Mouse (Mus musculus) lung, postnatal 10 days (tissue): Measurements from ENCODE around the gene Itln1.
"Not testable (repeated sequence)": the region's sequence is repeated elsewhere in the genome, so short reads cannot be mapped to it uniquely, and the experiment has no call there.

Experiments
- DNase-seq: peaks from one replicate; pipeline ENCODE4 v3.0.0; 2021

Itln1 gene

DNA sequence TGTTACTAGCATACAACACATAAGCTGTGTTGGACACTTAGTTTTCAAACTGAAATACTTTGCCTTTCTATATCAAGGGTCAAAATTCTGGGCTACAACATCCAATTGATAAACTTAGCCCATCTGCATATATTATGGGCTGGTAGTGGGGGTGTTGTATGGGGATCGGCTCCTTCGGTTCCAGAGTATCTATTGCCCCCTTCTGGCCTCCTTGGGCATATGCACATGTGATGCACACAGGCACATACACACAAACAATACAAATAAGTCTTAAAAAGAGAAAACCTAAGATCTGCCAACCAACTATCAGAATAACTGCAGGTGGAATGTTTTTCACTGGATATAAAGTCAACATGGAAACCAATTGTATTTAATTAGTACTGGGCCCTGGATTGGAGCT lies 21.9 kb downstream of the Itln1 start:
- DNase-seq, result no peak

DNA sequence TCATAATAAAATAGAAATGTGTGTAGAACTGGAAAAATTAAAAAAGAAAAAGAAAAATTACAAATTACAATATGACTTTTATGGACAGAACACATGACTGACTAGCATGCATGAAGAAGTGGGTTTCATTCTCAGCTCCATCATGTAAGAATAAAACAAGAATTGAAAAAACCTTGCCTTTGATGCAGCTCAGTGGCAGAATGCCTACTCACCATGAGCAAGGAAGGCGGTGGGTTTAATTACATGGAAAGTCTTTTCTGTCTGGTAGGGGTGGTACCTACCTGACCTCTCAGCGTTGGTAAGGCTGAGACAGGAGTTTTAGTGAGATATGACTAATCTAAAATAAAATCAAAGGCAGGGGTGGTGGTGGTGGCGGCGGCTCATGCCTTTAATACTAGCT lies 30.5 kb downstream of the Itln1 start:
- DNase-seq, result no peak

DNA sequence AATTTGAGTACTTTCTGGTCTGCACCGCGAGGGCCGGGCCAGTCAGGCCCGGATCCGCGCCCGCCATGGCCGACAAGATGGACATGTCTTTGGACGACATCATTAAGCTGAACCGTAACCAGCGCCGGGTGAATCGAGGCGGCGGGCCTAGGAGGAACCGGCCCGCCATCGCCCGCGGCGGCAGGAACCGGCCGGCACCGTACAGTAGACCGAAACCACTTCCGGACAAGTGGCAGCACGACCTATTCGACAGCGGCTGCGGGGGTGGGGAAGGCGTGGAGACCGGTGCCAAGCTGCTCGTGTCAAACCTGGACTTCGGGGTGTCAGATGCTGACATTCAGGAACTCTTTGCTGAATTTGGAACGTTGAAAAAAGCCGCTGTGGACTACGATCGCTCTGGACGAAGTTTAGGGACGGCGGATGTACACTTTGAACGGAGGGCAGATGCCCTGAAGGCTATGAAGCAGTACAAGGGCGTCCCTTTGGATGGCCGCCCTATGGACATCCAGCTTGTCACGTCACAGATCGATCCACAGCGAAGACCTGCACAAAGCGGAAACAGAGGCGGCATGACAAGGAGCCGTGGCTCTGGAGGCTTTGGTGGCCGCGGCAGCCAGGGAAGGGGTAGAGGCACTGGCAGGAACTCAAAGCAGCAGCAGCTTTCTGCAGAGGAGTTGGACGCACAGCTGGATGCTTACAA lies 31.4 kb downstream of the Itln1 start:
- peak; percentile 60 for DNase-seq

DNA sequence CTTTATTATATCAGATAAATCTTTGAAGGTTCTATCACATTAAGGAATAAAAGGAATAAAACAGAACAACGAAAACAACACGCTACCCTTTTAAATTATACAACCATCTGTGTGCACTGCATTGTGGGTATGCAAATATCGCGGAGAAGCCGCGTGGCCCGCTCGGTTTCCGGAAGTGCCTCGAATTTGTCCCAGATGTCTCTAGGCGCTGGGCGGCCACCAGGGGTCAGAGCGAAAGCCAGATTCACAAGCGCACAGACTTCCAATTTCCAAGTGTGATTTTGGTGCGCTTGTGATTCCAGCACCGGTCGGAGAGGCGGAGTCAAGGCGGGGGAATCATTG lies 31.9 kb downstream of the Itln1 start, which contains the start of gene Alyref2:
Gene Alyref2 (plus strand): TSS at position 229 of the 342 bp plus-strand sequence.
- peak; percentile 97 for DNase-seq

DNA sequence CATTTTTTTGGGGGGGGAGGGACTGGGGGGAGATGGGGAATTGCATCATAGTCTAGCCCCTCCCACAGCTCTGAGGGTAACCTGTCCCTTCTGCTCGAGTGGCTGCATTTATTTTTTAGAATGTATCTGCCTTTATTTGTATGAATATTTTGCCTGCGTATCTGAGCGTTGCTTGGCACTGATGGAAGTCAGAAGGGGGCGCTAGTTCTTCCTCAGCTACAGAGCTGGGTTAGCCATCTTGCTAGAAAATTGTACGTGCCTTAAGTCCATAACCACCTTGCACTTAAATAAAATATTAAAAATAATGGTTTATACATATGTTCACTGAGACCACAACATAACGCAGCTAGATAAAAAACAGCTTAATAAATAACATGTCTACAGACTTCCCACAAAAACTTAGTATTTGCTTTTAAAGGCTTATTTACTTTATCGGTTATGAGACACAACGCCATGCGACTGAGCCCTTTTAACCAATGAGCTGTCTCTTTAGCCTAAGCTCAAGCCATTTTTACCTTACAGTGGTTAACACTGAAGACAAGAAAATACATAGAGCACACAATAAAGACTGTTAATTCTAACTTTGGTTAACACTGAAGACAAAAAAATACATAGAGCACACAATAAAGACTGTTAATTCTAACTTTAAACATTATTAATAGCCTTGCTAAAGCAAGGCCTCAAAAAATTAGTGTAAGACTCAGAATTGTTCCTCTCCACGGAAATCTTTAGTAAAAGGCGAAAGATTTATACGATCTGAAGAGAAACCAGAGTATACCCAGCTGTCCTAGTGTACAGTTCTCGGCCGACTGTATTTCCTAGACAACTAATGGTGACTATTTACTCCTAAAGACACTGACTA lies 32.5 kb downstream of the Itln1 start:
- DNase-seq, result peak; percentile 71

DNA sequence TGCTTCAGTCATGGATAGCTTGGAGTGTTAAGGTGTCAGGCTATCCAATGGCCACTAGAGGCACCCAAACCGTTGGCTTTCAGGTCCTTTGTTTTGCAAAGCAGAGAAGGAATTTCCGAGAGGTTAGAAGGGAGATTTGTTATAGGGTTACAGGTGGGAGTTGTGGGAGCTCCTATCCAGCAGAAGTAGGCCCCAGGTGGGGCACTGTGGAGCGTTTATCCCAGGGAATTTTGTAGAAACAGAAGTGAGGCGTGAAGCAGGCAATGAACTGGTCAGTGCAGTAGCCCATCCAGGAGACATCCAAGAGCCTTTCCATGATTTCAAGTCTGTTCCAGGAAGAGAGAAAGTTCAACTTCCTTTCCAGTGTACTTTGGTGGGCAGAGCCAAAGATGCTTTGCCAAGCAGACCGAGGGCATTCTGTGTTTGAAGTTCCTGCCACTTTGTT lies 33.4 kb downstream of the Itln1 start:
- peak; percentile 43 for DNase-seq

DNA sequence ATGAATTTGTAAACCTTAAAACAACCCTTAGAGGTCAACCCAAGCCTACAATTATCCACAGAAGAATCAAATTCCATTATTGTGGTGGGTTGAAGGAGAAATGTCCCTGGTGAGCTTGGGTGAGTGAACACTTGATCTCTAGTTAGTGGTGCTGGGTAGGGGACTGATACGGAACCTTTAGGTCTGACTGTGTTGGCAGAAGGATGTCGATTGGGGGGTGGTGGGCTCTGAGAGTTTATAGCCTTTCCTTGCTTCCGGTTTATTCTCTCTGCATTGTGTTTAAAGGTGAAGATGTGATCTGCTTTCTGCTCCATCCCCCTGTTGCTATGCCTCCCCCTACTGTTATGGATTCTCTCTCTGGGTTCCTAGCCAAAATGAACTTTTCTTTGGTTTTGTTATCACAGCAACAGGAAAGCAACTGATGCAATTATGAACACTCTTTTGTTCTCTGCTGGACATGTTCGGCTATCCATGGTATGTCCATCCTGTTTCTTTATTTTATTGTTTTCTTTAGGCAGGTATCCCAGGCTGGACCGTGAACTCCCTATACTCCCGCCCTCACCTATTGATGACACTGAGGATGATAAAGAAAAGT lies 34.0 kb downstream of the Itln1 start:
- DNase-seq, result no peak

DNA sequence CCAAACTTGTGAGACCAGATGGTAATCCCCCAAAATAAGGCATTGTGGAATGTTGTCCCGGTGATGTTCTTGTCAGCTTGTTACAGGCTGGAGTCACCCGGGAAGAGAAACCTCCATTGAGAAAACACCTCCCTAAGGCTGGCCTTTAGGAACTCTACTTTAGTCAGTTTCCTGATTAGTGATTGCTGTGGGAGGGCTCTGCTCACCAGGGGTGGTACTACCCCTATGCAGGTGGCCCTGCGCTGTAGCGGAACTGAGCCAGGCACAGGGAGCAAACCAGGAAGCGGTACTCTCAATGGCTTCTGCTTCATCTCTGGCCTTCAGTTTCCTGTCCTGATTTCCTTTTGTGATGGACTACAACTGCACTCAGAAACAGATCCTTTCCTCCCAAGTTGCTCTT lies 35.2 kb downstream of the Itln1 start:
- DNase-seq, result no peak

DNA sequence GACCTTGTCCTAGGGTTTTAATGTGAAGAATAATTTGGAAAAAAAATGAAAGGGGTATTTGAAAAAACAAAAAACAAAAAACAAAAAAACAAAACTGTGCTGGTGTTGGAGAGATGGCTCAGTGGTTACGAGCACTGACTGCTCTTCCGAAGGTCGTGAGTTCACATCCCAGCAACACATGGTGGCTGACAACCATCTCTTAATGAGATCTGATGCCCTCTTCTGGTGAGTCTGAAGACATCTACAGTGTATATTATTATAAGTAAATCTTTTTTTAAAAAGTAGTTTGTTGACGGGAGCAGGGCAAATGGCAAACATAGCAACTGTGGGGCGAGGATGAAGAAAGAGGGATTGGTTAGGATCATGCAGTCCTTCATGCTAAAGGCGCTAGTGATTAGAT lies 39.7 kb downstream of the Itln1 start:
- no peak for DNase-seq

DNA sequence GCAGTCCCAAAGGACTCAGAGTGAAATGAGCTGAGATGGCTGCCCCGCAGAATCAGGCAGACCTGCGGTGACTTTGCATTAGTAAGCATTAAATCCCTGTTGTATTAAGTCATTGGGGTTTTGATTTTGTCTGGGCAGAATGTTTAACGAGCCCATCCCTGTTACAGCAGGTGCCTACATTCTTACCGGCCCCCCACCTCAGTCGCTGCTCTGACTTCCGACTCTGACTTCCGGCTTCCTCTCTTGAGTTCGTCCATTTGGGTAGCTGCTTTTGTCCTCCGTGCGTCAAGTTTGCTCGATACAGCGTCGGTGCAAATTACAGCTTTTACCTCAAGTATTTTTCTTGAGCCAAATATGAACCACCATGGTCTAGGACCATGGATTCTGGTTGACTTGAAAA lies 40.9 kb downstream of the Itln1 start:
- no peak for DNase-seq

DNA sequence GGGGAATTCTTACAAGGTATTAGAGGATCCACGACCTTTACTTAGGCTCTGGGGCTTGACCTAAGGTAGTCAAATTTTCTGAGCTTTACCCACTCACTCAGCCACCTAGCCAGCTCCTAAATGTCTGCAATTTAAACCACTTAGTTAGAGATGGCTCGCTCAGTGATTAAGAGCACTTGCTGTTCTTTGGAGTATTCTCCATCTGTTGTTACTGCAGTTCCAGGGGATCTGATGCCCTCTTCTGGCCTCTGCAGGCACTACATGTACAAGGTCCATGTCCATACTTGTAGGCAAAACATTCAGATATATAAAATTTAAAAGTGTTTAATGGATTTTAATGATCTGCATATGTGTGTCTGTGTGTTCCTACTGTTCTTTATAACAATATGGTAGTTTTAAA lies 56.1 kb downstream of the Itln1 start:
- peak; percentile 84 for DNase-seq

DNA sequence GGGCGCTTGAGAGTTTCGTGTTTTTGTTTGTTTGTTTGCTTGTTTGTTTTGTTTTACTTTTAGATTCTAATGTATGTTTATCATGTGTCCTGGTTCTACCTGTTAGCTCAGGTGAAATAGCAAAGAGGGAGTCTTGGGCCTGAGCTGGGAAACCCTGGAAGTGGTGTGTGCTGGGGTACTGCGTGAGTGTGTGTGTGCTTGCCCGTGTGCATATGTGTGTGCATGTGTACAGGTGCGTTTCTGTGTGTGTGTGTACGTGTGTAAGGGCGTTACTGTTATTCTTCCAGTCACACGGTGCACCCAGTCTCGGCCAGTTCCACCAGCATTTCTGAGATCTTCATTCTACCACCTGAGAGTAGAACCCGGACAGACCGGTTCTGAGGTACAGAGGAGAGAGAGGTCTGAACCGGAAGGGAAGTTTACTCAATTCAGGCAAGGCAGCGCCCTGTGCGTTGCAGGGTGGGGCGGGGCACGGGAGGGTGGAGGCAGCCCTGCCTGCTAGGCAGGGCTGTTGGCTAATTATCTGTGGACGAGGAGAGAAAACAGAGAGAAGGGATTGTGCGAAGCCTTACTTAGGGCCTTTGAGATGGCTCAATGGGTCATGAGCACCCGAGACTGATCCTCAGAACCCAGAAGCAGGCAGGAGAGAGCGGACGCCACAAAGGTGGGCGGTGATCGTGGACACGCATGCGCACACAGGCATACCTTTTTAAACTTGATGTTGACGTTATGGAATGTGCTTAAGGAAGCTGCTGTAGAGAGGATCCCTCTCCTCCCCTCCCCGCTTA lies 57.1 kb downstream of the Itln1 start:
- peak; percentile 53 for DNase-seq

DNA sequence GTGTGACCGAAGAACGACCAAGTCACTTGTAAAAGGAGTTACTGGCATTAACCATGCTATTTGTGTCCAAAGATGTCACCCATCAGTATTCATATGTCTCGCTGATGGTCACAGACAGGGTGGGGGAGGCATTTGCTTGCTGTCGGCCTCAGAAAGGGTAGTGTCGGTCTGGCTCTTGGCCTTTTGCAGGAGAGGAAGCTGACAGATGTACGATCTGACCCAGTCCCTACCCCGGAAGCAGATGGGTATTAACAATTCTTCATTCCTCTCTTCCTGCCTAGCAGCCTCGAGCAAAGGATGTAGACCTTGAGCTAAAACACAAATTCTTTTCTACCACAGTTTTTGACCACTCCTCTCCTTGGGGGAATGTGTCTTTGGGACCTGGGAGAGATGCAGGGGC lies 58.0 kb downstream of the Itln1 start:
- no peak for DNase-seq

DNA sequence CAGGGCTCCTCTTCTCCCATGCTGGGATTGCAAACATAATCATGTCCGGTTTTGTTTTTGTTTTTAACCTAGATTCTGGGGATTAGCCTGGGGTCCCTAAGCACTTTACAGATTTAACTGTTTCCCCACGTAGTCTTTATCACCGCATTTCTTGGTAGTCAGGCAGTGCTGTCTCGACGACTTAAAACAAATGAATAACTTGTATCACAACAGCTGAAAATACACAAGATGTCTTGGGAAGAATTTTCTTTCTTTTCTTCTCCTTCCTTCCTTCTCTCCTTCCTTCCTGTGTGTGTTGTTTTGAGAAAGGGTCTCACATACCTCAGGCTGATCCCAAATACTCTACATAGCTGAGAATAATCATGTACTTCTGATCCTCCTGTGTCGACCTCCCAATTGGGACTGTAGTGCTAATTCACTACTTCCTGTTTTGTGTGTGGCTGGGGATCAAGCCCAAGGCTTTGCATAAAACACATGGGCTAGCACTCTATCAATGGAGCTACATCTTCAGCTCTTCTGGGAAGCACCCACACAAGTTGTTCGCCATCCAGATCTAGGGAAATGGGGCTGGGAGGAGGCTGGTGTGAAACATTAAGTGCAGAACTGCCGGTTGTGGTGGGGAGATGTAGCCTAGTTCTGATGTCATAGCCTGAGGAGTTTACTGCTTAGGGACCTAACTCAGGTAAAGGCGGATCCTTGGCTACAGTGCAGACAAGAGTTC lies 61.0 kb downstream of the Itln1 start:
- no peak for DNase-seq

DNA sequence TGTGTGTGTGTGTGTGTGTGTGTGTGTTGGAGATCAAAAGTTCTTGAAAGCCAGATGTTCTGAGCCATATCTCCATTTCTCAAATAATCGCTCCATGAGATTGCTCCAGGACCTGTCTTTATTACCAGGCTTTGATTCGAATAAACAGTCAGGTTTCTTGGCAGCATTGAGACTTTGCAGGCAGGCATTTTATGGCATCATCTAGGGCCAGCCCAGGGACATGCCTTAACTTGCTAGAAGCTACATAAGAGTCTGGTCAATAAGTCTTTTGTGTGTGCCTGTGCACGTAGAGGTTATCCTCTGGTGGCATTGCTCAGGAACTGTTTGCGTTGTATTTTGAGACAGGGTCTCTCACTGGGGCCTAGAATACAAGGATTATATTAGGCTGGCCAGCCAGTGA lies 61.6 kb downstream of the Itln1 start:
- DNase-seq, result no peak

DNA sequence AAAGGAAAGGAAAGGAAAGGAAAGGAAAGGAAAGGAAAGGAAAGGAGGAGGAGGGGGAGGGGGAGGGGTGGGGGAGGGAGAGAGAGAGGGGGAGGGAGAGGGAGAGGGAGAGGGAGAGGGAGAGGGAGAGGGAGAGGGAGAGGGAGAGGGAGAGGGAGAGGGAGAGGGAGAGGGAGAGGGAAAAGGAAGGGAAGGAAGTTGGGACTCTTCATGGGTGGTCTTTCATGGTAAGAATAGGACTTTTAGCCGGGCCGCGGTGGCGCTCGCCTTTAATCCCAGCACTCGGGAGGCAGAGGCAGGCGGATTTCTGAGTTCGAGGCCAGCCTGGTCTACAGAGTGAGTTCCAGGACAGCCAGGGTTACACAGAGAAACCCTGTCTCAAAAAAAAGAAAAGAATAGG lies 63.2 kb downstream of the Itln1 start:
- DNase-seq, result not testable (repeated sequence)

DNA sequence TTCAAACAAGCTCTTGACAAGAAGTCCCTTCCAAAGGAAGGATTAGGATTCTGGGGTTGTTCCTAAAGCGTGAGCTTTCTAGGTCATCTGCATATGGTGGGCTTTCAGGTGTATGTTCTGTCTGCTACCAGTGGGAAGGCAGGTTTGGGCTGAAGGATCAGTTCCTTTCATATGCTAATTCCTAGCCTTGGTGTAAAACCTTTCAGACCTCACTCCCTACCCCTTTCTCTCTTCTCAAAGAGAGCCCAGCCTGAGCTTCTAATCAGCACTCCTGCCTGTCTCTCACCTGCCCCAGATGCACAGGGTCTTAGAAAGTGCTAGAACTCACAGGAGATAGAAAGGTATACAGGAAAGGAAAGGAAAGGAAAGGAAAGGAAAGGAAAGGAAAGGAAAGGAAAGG lies 63.6 kb downstream of the Itln1 start:
- DNase-seq, result no peak

DNA sequence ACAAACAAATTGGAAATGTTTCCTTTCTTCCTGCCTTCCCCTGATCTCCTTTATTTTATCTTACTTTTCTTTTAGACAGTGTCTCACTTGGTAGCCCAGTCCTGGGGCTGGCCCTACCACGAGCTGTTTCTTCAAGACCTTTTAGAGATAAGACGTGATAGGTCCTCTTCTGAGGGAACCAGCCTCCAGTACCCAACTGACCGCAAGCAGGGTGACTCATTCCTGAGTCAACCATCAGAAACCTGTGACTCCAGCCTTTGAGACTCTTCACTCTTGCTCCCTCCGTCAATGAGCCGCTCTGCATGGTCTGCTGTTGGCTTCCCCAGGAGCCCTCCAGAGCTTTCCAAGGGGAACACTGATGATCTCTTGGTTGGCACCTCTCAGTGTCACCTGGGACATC lies 64.2 kb downstream of the Itln1 start:
- peak; percentile 29 for DNase-seq

DNA sequence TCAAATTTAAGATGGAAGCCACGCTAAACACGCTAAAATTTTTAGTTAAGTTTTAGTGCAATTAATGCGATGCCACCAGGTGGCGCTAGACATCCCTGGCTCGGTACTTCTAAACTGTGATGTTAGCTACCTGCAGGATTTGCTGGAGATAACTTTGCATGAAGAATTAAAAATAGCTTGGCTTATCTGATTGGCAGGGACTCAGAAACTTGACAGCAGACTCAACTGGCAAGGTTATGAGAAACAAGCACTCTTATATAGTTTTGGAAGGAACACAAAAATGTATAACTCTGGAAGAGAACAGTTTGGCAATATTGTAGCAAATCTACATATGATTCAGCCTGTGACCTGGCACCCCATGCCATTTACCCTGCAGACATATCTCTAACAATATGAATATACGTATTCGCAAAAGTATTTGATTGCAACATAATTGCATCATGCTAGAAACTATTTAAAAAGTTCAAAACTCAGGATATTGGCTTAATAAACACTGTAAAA lies 64.7 kb downstream of the Itln1 start:
- peak; percentile 73 for DNase-seq

DNA sequence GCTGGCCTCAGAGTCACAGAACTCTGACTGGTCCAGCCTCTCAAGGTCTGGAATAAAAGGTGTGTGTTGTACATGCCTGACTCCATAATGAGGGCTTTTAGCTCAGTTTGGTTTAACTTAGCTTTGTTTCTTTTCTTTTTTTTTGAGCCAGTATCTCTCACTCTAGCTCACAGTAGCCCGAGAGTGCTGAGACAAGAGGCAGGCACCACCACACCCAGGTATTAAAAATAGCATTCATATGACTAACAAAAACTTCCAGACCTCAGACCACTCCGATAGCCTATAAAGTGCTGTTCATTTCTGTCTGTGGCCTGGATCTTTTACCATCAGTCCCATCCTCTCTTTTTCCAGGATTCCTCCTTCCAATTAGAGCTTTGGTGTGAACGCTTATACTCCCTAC lies 65.4 kb downstream of the Itln1 start:
- DNase-seq, result no peak
